Mouse (Mus musculus): ENCODE results near the gene Tagap. TPM values are rescaled to one million over a fixed set of nuclear protein-coding genes. Genes with fewer than 3 reads are reported as not detected.
A peak's percentile ranks its signal among the peaks of the same experiment; 100 is the strongest.

Gene Tagap
- 1 to 10 TPM; 4.8 to 6.0 TPM for total RNA-seq (2021)
- long read RNA-seq, partial matches to known transcripts: 0 of 13 reads
- long read RNA-seq, other reads (novel, unspliced or antisense): 12 of 13 reads

DNA sequence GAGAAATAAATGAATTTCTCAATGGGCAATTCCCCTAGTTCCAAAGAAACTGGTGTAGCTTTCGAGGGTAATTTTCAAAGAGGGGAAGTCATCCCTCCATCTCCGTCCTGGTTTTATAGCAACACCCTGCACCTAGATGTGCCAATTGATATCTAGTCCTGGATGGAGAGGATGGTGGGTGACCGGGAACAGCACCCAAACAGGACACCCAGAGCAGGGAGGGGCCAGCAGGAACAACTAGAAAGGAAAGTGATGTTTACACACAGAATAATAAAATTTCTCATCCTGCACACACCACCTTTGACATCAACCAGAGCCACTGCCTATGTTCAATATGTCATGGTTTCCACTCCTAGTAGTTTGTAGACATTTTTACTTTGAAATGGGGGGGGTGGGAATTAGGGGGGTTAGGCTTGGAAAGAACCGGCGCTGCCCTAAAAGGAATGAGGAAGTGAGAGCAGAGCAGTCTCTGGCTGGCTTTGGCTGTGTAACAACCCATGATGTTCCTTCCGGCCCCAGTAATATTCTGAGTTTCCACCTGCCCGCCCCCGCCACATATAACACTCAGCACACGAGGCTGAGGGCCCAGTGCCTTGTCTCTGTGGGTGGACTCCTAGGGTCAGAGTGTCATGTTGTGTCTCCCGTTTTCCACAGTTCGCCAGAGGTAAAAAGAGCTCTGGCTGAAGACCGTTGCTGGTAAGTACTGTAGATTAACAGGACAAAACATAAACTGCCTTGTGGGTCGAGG lies at the start of gene Tagap:
Gene Tagap (plus strand): TSS at position 588 of the 748 bp plus-strand sequence.
- no peak for DNase-seq (ENCODE audit: low spot score in 2 of 2)

DNA sequence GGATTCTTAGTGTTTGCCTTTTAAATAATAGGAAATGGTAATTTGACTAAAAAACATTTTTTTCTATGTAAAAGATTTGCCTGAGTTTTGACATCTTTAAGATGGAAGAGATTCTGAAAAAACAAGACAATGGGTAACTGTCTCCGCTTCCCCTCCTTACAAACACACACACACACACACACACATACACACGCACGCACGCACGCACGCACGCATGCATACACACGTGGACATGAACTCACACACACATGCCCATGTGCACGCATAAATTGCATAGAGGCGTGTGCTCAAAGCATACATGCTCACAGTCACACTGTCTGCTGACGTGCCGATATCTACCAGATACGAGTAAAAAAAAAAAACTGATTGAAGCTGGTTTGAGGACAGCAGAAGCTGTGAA lies 49.3 kb upstream of the Tagap start:
- DNase-seq (ENCODE audit: low spot score in 2 of 2): no peak

GRCm38 (mm10) chr17:7877191-7877764 lies 48.5 kb upstream of the Tagap start:
- DNase-seq (ENCODE audit: low spot score in 2 of 2): no peak

DNA sequence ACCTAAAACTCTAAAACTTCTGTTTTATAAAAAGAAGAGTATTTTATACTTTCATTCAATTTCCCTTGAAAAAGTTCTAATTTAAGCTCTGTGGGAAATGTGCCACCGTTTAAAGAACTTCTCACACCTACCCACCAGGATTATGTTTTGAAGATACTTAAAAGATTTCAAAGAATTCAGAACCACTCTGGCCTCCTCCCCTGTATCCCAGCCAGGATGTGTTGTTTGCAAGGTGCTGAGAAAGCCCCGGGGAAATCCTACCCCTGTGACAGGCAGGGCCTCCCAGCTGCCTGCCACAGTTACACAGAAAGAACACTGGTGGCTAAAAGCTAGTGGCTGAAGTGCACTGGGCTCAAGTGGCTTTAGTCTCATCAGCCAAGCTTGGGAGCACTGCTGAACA lies 47.9 kb upstream of the Tagap start:
- no peak for DNase-seq (ENCODE audit: low spot score in 2 of 2)

- DNase-seq (ENCODE audit: low spot score in 2 of 2): no peak
These were observed 46.3 kb upstream of the Tagap start for GRCm38 (mm10) chr17:7879529-7879928.

- DNase-seq (ENCODE audit: low spot score in 2 of 2): no peak
These were observed 42.7 kb upstream of the Tagap start for GRCm38 (mm10) chr17:7883126-7883525.

DNA sequence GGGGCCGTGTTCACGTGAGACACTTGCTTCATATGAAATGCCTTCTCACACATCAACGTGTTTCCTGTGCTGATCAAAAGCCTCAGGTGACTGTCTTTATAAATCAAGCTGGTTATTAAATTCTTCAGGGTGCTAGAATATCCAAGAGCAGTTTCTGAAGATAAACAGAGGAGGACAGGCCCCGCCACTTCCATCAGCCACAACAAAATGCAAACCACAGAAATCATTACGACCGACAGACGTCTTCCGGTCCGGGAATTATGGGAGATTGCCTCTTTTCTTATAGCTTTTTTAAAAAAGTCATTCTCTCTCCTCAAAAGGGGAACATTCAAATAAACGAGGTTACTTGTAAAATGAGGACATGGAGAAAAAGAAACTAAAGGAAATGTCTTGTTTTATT lies 41.2 kb upstream of the Tagap start:
- DNase-seq (ENCODE audit: low spot score in 2 of 2): no peak

GRCm38 (mm10) chr17:7887071-7887815 lies 38.6 kb upstream of the Tagap start:
- DNase-seq (ENCODE audit: low spot score in 2 of 2): no peak

GRCm38 (mm10) chr17:7888291-7888690 lies 37.5 kb upstream of the Tagap start:
- no peak for DNase-seq (ENCODE audit: low spot score in 2 of 2)

- no peak for DNase-seq (ENCODE audit: low spot score in 2 of 2)
These were observed 36.8 kb upstream of the Tagap start for GRCm38 (mm10) chr17:7889026-7889425.

- DNase-seq (ENCODE audit: low spot score in 2 of 2): no peak
These were observed 33.1 kb upstream of the Tagap start for GRCm38 (mm10) chr17:7892676-7893075.

DNA sequence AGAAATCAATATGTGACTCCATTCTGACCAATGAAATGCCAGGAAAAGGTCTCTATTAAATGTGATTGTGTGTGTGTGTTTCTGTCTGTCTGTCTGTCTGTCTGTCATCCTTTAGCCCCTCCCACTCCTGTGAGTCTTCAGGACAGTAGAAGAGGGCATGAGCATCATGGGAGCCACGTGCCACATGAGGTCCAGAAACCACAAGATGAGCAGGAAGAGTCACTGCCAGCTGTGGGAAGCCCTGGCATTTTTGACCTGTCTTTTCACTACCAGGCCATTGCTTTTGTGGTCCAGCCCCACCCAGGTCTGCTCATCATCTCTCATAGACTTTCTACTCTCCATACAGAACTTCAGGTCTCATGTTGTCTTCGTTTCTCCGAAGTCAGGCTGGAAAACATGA lies 31.7 kb upstream of the Tagap start:
- no peak for DNase-seq (ENCODE audit: low spot score in 2 of 2)

DNA sequence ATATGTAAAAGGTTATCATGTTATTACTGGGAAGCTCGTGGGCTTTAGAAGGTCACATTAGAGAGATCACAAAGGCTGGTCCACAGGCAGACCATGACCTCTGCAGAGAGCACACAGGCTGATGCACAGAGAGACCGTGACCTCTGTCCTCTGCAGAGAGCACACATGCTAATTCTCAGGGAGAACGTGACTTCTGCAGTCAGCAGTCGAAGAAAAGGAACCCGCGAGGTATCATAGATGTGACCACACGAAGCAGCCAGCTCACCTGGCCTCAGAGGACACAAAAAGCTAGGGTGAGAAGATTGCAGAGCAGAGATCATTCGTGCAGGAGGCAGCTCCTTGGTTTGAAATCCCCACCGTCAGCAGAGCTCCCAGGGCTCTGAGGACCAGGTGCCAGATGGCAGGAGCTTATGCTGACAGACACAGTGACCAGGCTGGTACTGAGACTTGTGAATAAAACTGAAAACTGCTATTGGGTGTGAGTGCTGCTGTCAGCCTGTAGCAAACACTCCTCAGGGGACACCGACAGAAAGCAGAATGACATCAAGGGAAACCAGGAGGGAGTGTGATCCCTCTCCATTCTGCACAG lies 29.7 kb upstream of the Tagap start:
- no peak for DNase-seq (ENCODE audit: low spot score in 2 of 2)

GRCm38 (mm10) chr17:7897120-7897519 lies 28.7 kb upstream of the Tagap start:
- DNase-seq (ENCODE audit: low spot score in 2 of 2): no peak

DNA sequence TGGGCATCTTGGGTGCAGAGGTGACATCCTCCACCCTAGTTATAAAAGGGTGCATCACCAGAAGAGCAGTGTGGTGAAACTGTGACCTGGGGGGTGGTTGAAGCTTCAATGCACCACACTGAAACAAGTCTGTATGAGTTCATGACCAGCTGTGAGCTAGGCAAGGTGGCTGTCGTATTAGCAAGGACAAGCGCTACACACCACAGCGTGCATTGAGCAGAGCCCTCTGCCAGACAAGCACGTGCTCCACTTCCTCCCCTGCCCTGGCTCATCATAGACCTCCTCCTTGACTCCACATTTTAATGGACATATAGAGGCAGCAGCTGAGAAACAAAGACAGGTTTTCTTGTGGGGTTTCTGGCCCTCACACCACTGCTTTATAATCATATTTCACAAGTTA lies 28.0 kb upstream of the Tagap start:
- DNase-seq (ENCODE audit: low spot score in 2 of 2): no peak

- DNase-seq (ENCODE audit: low spot score in 2 of 2): no peak
These were observed 26.6 kb upstream of the Tagap start for GRCm38 (mm10) chr17:7899233-7899632.

DNA sequence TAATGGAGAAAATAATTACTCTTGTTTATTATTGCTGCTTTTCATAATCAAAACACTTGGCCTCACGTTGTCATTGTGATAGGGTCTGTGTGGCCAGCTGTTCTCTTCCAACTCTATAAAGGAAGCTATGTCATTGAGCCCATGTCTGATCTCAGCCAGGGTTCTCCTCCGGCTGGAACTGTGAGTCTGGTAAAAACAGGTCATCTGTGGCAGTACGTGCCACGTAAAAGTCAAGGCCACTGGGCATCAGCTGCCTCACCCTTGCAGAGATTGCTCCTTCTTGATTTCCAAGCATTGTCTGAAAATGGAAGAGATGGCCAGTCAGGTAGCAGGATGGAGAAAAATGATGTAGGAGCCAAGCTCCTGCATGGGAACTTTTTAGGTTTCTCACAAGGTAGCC lies 25.8 kb upstream of the Tagap start:
- no peak for DNase-seq (ENCODE audit: low spot score in 2 of 2)

DNA sequence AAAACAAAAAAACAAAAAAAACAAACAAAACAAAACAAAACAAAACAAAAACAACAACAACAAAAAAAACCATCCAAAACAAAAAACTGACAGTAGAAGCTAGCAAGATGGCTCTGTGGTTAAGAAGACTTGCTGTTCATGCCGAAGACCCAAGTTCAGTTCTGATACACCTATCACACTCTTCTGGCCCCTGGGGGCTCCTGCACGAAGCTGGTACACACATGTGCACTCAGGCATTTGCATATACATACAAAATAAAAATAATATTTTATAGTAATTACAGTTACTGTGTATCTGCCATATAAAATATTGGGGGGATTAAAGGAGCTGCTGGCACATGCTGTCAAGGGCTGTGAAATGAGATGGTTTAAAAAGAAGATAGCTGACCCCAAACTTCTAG lies 24.3 kb upstream of the Tagap start:
- no peak for DNase-seq (ENCODE audit: low spot score in 2 of 2)

GRCm38 (mm10) chr17:7902362-7902761 lies 23.4 kb upstream of the Tagap start:
- peak; percentile 5 to 30 for DNase-seq (ENCODE audit: low spot score in 2 of 2)

DNA sequence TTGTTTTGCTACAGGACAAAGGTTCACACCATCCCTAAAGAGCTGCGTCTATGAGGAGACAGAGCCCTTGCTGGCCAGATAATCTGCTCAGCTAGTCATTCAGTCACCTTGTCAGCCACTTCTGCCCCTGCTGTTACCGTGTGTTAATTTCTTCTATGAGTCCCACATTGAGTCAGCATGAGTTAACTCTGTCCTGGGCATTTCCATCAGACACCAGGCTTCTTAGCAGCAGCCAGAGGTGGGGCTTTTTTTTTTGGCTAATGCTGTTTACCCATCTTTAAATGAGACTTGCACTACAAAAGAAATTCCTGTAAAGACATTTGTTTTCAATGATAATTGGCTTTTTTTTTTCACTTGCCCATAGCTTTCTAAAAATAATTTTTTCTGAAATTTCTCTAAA lies 20.8 kb upstream of the Tagap start:
- DNase-seq (ENCODE audit: low spot score in 2 of 2): no peak

- no peak for DNase-seq (ENCODE audit: low spot score in 2 of 2)
These were observed 19.7 kb upstream of the Tagap start for GRCm38 (mm10) chr17:7905936-7906685.

All from layer of hippocampus, adult 18-20 months (tissue).